Mouse (Mus musculus): ENCODE measurements around the gene Metap1d.

The Metap1d gene

DNA sequence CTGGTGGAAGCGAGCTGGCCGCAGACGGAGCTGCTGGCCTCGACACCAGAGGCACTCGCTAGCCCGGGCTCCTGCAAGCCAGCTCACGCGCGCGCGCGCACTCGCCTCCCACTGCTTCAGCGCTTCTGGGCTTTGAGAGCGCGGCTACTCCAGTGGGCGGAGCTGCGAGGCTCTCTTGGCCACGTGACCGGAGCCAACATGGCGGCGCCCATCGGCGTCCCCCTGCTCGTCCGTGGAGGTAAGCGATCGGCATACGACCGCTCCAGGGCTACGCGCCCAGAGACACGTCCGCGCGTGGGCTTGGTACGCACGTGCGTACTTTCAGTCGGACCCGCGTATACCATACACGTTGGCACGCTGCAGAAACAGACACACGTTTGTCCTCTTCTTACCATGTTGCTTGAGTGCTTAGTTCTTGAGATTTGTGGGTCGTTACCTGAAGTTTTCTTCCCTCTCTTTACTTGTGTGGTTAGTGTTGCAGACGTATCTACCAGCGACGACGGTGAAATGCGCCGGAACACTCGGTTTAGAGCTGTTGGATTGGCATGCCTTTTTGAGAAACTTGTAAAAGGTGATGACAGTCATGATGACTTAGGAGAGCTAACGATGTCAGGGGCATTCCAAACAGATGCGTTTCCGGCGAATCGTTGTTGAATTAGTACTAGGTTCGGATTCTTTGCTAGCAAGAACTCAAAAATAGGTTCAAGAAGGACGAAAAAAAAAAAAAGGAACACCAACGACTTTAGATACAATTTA, at the start of gene Metap1d:
Metap1d (plus strand) TSS at position 116 of the 756 bp plus-strand sequence.
- in situ Hi-C loops (cut with MboI, MseI), result loop anchor here (5.0 kb wide), 1 partner anchor 89 kb away; no protein-coding TSS in a partner anchor

DNA sequence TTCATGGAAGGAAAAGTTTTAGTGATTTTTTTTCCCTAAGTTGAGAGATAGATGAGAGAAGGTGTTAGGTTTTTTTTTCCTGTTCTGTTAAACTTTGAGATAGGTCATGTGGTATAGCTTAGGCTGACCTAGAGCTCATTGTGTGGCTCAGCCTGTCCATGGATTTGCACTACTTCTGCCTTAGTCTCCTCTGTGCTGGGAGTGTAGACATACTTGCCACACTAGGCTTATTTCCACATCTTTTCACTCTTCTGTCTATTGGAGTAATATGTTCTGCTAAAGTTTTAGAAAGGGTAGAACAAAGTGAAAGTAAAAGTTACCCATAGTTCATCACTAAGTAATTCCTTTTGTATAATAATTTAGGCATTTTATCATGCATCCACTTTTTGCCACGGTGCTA, 47.5 kb upstream of the Metap1d start:
- in situ Hi-C loops (cut with MboI, MseI), result no loop called here

DNA sequence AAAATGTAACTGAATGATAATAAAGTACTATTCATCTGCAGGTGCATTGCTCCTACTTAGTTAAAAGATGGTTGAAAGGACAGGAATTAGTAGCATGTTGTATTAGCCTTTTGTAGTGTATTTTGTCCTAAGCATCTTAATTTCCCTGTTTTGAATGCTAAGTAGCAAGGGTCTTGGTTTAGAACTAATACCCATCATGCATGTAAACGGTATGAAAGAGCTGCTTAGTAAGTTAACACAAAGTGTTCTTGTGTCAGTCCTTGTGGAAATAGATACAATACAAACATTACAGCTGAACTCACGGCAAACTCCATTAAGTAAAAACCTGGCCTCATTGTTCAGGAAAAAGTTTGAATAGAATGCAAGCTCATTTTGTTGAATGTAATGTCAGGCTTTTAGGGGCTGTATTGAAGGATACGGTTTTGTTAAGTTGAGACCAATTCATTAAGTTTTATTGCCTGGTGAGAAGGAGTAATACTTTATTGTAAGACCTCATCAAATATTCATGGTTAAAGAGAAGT, 34.3 kb upstream of the Metap1d start:
- in situ Hi-C loops (cut with MboI, MseI), result no loop called here

DNA sequence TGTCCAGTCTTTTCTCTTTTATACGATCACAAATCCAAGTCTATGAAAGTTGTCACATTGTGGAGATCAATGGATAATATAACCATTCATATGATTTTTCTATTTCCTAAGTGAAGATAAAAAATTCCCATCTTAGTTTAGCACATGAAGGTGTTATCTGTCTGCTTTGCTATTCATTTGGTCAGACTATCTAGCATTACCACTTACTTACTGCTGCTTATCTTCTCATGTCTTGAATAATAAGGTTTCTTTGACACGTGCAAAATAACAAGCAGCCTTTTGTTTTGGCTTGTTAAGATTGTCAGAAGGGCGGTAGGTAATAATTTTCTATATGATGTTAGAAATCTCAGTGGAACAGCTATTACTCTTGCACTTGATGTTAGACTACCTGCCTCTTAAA, 33.7 kb upstream of the Metap1d start:
- in situ Hi-C loops (cut with MboI, MseI), result no loop called here

DNA sequence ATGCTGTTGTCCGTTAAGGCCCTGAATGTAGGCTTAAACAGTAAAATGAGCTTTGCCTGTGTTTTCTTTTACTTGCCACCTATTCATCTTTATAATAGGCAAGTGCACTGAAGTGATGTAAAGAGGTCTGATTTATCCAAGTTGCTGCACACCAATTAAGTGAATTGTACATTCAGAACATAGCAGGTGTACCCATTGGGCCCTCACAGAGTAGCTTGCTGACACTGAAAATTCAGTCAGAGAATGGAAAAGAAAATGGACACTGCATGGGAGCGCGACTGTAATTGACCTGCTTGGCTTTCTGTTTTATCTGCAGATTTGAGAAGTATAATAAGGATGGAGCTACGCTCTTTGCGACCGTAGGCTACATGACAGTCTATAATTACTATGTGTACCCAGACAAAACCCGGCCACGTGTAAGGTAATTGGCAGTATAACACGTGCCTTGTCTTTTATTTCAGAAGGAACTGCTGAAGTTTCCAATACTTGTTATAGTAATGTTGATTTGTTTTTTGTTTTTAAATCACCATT, 32.1 kb upstream of the Metap1d start:
- in situ Hi-C loops (cut with MboI, MseI), result loop anchor here (5.0 kb wide), 1 partner anchor 194 kb away; no protein-coding TSS in a partner anchor

DNA sequence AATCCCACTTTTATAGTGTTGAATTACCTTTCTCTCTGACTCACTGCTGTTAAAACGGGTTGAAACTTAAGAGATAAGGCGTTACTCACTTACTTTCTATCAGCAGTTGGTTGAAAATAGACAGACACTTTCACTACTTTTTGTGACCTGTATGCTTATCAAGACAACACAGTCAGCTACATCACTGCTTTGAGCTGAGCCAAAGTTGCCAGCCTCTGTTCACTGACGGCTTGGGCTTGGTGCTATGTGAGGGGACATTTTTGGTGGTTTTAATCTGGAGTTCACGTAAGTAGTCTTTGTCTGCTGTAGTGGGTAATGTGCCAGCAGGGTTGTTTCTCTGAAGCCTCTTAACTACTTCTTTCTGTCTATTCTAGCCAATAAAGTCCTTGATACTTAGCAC, 28.5 kb upstream of the Metap1d start:
- in situ Hi-C loops (cut with MboI, MseI), result loop anchor here (5.0 kb wide), 1 partner anchor 197 kb away; no protein-coding TSS in a partner anchor

DNA sequence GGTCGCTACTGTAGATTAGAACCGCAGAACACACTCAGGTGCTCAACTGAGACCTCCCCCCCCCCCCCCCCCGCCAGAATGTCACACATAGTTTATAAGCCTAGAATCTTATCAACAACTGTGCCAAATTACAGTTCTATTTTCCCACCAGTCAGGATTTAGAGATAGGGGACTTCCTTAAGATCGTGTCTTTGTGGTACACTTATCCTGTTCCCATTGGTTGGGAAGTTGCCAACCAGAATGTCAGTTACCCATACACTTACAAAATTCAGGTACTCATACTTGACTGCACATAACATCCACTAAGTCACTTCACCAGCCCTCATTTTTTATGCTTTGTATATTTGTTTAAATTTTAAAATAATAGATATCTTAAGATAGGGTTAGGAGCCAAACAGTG, 17.6 kb upstream of the Metap1d start:
- in situ Hi-C loops (cut with MboI, MseI), result no loop called here

DNA sequence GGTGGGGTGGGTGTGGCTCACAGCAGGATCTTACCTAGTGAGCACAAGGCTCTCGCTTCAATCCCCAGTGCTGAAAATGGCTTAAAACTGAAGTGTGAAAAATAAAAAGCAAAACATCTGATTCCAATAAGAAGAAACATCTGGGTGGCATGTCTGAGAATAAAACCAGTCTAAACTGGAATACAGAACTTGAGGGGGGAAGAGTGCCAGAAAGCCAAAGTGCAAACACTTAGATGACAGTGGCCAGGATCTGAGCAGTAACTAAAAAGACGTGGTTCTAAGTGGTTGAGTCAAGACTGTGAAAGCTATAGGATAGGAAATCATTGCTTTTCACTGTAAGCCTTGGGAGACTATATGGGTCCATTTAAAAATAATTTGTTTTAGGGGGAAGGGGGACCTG, 9.7 kb upstream of the Metap1d start:
- in situ Hi-C loops (cut with MboI, MseI), result no loop called here

DNA sequence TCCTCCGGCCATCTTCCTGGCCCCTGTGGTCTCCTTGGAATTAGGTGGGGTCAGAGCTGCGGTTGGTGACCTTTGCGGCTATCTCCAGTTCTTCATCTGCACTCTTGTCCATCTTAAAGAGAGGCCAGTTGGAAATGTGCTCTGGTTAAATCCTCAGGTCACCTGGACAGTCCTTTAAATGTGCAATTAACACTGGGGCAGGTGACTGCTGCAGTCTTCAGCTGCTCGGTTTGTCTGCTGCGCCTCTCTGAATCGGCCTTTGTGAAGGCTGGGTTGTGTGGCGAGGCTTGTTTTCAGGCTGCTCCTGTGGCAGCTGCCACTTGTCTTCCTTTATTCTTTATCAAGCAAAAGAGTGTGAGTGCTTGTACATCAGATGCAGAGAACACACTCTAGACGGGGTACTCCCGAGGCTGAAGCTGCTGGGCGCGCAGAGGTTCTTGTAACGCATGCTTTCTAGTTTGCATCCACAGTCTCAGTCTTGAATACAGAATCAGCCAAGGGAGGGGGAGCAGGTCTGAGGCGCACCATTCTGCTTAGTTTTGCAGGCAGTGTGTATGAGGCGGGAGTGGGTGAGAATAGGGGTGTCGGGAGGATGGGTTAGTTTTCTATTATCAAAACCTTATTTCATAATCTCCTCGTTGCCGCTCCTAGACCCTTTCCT, 7.4 kb upstream of the Metap1d start:
- in situ Hi-C loops (cut with MboI, MseI), result no loop called here

DNA sequence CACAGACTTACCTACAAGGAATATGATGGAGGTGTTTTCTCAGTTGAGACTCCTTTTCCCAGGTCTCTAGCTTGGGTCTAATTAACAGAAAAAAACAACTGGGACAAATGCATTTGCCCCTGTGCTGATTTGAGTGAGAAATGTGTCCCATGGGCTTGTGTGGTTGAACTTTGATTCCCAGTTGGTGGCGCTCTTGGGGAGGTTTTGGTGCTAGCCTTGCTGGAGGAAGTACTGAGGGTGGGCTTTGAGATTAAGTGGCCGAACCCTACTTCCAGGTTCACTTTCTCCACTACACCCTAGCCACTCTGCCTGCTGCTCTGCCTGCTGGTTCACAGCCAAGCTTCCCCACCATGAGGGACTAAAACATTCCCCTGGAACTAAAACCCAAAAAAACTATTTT, 3.5 kb upstream of the Metap1d start:
- in situ Hi-C loops (cut with MboI, MseI), result loop anchor here (5.0 kb wide), 1 partner anchor 93 kb away; no protein-coding TSS in a partner anchor

DNA sequence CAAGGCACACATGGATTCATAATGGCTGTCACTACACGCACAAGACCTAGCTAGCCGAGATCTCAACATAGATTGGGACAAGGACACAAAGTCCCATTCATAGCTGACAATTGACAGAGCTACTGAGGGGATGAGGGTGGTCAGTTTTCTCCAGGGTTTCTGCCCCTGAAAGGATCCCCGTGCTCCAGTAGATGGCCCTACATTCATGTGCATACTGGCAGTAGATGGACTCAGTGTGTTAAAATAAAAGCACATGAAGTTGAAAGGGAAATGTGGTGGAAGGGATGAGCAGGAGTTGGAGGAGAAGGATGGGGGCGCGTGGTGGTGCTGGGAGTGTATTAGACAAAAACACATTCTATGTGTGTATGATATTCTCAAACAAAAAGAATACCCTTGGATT, 1.3 kb upstream of the Metap1d start:
- in situ Hi-C loops (cut with MboI, MseI), result loop anchor here (5.0 kb wide), 1 partner anchor 91 kb away; no protein-coding TSS in a partner anchor

DNA sequence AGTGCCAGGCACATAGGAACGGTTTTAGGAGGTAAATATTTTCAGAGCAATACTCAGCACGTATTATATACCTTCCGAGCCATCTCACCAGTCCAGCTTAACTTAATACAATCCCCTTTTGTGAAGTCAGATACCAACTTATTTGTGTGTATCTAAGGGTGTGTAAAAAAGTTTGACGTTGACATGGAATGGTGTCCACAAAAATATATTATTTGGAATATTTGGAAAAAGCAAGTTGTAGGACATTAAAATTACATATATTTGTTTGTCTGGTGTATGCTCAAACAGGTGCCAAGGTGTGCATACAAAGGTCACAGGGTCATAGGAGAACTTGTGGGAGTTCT, 813 bp downstream of the Metap1d start:
- in situ Hi-C loops (cut with MboI, MseI), result loop anchor here (5.0 kb wide), 1 partner anchor 88 kb away; no protein-coding TSS in a partner anchor

DNA sequence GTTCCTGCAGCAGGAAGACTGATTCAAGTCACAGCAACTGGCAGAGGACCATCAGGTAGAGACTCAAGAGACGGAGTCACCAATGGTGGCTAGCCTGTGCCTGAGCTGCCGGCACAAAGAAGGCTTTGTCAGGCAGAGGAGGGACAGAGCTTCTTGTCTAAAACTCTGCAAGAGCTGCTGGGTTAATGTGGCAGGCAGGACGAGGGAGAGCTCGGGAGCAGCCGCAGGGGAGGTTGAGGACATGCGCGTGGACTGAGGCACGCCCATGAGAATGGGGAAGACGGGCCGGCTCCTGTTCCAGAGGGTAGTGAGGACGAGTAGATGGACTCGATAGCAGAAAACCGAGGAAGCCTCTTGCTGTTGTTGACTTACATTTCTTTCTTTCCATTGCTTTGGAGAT, 5.5 kb downstream of the Metap1d start:
- in situ Hi-C loops (cut with MboI, MseI), result no loop called here

DNA sequence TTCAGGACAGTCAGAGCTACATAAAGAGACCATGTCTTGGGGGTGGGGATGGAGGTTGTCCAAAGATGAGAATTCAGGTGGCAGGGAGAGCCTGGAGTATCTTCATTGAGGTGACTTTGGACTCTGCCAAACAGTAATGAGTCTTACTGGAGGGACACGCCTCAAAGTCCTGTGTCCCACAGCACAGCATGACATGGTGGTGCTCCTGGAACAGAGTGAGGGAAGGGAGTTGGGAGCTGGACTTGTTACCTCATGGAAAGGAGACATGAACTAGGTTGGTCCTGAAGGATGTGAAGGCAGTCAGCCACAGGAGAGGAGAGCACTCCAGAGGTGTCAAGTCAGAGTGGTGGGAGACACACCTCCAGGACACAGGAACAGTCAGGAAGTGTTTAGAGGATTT, 6.6 kb downstream of the Metap1d start:
- in situ Hi-C loops (cut with MboI, MseI), result no loop called here

DNA sequence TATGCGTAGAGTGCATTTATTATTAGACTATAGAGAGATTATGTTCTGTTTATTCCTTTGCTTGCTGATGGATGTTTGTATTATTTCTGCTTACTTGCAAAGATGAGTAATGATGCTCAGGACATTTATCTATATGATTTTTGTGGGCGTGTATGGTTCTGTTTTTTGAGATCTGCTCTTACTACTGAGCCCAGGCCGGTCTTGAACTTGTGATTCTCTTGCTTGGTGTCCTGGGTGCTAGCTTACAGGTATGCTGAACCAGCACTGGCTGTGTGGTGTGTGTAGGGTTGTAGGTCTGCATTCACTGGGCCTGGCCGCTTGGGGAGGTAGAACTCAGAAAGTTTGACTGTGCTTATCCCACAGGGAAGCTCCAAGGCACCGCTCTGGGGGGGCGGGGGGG, 8.1 kb downstream of the Metap1d start:
- in situ Hi-C loops (cut with MboI, MseI), result no loop called here

DNA sequence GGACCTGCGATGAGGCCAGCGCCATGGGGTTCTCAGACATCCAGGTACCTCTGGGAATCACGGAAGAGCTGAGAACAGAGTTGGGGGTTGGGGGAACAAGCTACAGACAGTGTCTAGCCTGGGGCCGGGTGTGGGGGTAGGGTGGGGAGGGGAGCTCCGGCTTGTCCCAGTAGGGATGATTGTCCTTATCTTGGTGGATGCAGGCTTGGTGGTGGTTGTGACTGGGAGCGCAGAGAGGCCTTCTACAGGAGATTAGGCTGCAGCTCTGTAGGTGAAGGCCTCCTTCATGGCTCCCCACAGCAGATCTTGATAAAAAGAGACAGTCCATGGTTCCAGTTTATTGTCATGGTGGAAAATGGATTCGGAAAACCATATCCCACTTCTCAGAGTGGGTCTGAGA, 8.5 kb downstream of the Metap1d start:
- in situ Hi-C loops (cut with MboI, MseI), result no loop called here

DNA sequence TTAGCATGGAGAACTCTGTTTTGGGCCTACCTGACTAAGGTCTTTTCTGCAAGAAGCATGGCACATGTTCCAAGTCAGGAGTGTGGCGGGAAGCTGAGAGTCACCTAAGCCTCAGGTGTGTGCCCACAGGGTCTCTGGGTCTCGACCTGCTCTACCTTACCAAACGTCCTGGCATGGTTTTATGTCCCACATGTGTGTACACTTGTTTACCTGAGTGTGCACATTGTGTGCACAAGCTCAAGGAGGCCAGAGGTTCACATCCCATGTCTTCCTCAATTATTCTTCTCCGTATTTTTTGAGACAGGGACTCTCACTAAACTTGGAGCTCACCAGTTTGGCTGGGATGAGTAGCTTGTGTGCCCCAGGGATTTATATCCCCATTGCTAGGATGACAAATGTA, 9.0 kb downstream of the Metap1d start:
- in situ Hi-C loops (cut with MboI, MseI), result no loop called here

DNA sequence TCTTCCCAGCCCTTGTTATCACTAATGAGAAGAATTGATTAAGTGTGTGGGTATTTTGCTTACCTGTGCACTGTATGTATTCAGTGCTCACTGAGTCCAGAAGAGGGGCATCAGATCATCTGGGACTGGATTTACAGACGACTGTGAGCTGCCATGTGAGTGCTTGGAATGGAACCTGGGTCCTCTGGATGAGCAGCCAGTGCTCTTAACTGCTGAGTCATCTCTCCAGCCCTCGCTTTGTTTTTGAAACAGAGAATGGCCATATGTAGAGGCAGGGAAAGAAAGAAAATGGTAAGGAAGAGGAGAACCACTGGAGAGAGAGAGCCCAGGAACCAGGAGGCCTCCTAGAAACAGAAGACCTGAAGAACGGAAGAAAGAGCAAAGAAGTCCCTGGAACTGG, 9.5 kb downstream of the Metap1d start:
- in situ Hi-C loops (cut with MboI, MseI), result no loop called here

DNA sequence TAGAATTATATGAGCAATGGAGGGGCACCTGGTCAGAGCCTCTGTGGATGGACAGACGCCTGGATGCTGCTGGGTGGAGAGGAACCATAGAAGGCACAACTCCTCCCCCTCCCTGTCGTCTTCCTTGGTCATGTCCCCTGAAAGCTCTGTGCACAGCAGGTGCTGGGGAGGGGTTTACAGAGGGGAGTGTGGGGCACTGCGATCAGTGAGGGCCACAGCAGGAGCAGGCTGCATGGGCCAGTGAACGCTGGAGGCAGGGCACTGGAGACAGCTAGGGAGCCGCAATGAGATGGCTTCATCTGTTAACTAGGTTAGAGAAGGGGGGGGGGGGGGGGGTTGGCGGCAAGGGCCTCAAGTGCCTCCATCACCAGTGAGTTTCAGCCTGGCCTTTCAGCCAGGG, 13.0 kb downstream of the Metap1d start:
- in situ Hi-C loops (cut with MboI, MseI), result no loop called here

DNA sequence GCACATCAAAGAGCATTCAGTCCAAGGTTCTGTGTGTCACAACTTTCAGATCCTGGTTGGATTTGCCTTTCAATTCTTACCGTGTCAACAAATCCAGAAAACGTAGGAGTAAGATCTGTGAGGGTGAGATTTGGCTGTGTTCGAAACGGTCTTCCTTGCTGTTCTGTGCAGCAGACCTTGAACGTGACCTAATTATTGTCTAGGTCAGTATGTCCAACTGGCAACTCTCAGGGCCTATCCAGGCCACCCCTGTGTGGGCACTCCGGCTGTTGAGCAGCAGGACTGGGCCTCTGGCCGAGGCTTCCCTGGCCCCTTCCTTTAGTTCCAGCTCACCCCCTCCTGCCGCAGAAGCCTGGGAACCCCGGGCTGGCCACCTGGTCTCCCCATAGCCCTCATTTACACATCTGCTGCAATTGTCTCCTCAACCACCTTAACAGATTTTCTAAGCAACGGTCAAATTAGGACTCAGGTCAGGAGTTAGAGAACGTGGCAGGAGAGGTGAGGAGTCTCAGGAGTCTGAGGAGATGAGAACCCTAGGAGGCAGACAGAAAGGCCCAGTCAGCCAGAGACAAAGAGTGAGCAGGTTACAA, 13.9 kb downstream of the Metap1d start:
- in situ Hi-C loops (cut with MboI, MseI), result no loop called here

DNA sequence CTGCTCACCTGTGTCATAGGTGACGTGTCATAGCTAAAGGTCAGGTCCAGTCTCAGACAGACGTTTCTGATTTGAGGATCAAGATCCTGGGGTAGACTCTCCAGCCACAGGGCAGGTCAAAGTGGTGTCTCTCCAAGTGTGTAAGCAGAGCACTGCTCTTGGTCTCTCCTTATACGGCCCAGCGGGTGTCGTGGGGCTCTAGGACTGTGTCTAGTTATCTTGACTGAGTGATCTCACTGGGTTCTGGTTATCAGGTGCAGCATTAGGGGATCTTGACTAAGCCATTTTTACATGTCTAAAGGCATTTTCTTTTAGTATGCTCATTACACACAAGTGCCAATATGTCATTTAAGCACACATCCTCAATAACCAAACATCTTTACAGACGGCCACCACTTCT, 18.0 kb downstream of the Metap1d start:
- in situ Hi-C loops (cut with MboI, MseI), result loop anchor here (10.0 kb wide), 1 partner anchor 476 kb away; no protein-coding TSS in a partner anchor

DNA sequence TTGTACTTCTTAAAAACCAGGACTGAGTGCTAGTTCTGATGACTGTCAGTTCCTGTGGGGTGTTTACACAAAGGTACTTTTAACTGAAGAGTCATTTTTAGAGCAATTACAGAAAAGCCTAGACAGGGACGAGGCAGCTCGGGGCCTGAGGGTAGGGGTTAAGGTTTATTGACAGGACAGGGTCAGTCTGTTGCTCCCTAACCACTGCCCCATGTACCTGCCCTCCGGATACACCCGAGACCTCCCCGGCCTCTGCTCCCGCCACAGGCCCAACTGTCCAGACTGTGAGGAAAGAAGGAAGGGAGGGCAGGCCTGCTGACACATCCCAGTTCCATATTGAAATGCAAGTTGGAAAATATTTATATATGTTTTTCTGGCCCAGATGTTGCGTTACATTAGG, 20.8 kb downstream of the Metap1d start:
- in situ Hi-C loops (cut with MboI, MseI), result loop anchor here (10.0 kb wide), 1 partner anchor 479 kb away; no protein-coding TSS in a partner anchor

All from regulatory T cell (primary cell).